Mouse (Mus musculus): ENCODE measurements around the gene Ppp3cb. TPM values are rescaled to one million over a fixed set of nuclear protein-coding genes. Genes with fewer than 3 reads are reported as not detected.

The Ppp3cb gene
- total RNA-seq, 1 experiment from 2014 or later, result 70.9 TPM

DNA sequence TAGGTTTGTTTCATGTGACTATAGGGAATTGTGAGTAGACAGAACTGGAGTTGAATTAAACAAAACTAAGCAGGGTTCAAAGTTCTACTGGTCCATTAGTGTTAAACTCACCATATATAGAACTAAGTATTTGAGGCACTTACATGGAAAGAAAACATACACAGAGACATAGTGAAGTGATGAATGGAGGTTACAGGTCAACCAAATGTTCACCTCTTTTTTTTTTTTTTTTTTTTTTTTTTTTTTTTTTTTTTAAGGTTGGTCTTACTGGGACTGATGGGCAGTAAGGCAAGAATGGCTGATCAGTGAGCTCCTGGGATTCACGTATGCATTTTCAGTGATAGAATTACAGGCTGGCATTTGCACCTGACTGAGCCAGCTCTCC is 66.2 kb downstream of the Ppp3cb start:
- no peak for DNase-seq

- DNase-seq, result peak; percentile 79
Measured at GRCm38 (mm10) chr14:20479291-20480194, 66.8 kb downstream of the Ppp3cb start, which contains the start of gene Anxa7. Gene Anxa7 (minus strand): TSS chr14:20480133.

GRCm38 (mm10) chr14:20478801-20479200 is 67.6 kb downstream of the Ppp3cb start:
- peak; percentile 32 for DNase-seq

GRCm38 (mm10) chr14:20478385-20478784 is 68.0 kb downstream of the Ppp3cb start:
- no peak for DNase-seq

- no peak for DNase-seq
Measured at GRCm38 (mm10) chr14:20477261-20478025, 68.9 kb downstream of the Ppp3cb start.

DNA sequence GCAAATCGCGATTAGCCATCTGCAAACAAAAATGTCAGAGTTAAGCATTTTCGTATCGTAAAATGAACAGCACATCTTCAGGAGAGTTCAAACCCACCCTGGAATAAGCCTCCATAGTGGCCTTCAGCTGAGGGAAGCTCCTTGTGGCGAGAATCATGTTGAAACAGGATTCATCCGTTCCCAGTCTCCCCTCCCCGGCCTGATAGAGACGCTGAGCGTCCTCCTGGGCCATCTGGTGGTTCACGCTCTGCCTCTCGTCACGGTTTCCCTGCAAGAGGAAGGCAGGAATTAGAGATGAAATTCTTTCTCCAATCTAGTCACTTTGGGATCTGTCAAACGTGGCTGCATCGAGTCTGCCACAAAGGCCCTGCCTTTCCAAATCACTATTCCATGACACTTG is 86.2 kb downstream of the Ppp3cb start:
- no peak for DNase-seq

DNA sequence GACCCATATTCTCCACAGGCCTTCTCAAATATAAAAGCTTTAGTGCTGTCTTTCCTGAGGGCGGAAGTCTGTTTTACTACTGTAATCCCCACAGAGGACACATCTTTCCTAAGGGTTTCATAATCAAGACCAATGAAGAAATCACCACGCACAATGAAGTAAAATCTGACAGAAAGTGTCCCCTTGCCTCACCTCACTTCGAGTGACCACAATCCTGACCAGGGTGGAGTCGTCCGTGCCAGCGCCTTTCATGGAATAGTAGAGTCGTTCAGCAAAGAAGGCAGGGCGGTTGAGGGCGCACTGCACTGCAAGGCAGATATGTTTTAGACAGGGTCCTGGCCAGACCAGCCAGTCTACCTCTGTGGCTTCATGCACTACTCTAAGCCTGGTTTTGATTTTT is 88.0 kb downstream of the Ppp3cb start:
- no peak for DNase-seq

DNA sequence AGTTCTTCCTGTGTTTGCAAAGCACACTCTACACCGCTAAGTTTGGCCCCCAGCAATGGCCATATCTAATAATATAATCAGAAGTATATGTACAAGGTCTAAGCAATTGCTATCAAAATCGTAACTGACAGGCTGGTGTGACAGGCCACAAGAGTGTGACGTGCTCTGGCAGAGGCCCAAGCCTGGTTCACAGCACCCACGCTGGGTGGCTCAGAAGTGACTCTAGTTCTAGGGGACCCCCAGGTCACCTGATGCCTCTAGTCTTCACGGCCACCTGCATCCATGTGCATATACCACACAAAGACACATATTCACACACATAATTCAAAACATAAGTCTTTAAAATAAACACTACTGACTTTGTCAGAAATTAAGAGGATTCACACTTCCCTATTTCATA is 93.4 kb downstream of the Ppp3cb start:
- no peak for DNase-seq

DNA sequence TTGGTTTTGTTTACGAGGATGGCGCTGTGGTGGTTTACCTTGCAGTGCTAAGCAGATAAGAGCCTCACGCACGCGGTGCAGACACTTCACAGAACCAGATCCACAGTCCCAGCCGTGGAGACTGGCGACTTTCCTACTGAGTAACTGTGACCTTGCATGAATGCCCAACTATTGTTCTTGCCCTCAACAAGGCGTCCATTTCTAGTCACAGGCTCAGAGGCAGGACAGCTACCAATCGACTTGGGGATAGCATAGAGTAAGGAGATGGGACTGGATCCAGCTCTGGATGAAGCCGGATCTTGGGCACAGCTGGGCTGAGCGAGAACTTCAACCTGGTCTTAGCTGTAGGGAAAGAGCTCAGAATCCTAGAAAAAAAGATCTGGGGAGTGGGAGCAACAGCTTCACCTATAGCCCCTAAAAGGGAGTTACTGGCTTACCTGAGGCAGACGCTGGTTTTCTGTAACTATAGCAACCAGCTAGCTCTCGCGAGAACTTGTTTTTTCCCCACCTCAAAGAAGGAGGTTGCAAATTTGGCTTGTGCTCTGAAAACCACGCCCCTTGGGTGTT is 94.5 kb downstream of the Ppp3cb start, which contains the start of gene Cfap70:
Gene Cfap70 (minus strand): TSS at position 462 of the 567 bp plus-strand sequence.
- DNase-seq, result peak; percentile 59

DNA sequence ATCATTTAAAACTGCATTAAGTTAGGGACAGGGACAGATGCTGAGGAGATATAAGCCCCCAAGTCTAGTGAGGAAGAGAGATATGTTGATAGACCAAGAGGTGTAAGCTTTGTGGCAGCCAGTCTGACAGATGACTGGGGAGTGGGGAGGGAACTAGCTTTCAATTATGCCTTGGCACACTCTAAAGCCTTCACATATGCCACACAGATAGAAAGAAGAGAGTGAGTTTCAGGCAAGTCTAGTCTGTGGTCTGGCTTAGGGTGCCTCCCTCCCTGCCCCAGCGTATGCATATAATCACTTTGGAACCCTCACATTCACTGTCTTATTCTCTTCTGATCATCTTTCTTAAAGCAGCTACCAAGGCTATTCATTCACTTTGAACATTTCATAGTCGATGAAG is 95.1 kb downstream of the Ppp3cb start:
- no peak for DNase-seq

Other genes with a start within 250 kb of the Ppp3cb start
- gene Ecd, start 198.5 kb downstream of the Ppp3cb start, total RNA-seq (2021), result 40.3 TPM in 2 replicates
- 40.0 and 44.5 TPM in 2 replicates for gene Fam149b, start 198.4 kb downstream of the Ppp3cb start, total RNA-seq (2021)
- 35.2 and 39.1 TPM in 2 replicates for gene Dnajc9, start 157.7 kb downstream of the Ppp3cb start, total RNA-seq (2021)
- 51.0 and 53.3 TPM in 2 replicates for gene Mrps16, start 152.9 kb downstream of the Ppp3cb start, total RNA-seq (2021)
- 0.90 and 2.6 TPM in 2 replicates for gene Cfap70, start 94.3 kb downstream of the Ppp3cb start, total RNA-seq (2021)
- gene Anxa7, start 66.4 kb downstream of the Ppp3cb start, total RNA-seq (2021), result 109 and 114 TPM in 2 replicates
- 1.1 and 1.9 TPM in 2 replicates for gene Mss51, start 49.7 kb downstream of the Ppp3cb start, total RNA-seq (2021)
- gene Usp54, start 94.5 kb upstream of the Ppp3cb start, total RNA-seq (2021), result 13.2 and 16.7 TPM in 2 replicates
- gene Myoz1, start 110.0 kb upstream of the Ppp3cb start, total RNA-seq (2021), result not detected in 2 replicates
- gene Synpo2l, start 121.8 kb upstream of the Ppp3cb start, total RNA-seq (2021), result 0.18 TPM in 1 of 2 replicates, not detected in the other
- 119 and 125 TPM in 2 replicates for gene Sec24c, start 127.7 kb upstream of the Ppp3cb start, total RNA-seq (2021)
- 18.0 and 22.5 TPM in 2 replicates for gene Fut11, start 148.4 kb upstream of the Ppp3cb start, total RNA-seq (2021)
- 70.4 and 90.7 TPM in 2 replicates for gene Chchd1, start 156.4 kb upstream of the Ppp3cb start, total RNA-seq (2021)
- gene Zswim8, start 161.0 kb upstream of the Ppp3cb start, total RNA-seq (2021), result 116 and 146 TPM in 2 replicates
- 33.5 and 36.2 TPM in 2 replicates for gene Ndst2, start 188.0 kb upstream of the Ppp3cb start, total RNA-seq (2021)
- 49.0 and 62.6 TPM in 2 replicates for gene Camk2g, start 247.5 kb upstream of the Ppp3cb start, total RNA-seq (2021)

Measured in adrenal gland, postnatal 25 days (tissue).